Comparison of ENCODE assay signal across 10 mouse cellular contexts in genomic region chr15:99055040-99055439, GRCm38 (mm10). TPM values are rescaled to one million over a fixed set of nuclear protein-coding genes. Genes with fewer than 3 reads are reported as not detected.
A peak's percentile ranks its signal among the peaks of the same experiment; 100 is the strongest.
DNase-seq lines count a peak whose midpoint lies in the region; ATAC-seq lines count a peak whose summit lies in the region.
"Had no signal": no experiment of that assay in that cellular context is flagged by ENCODE, and none has a peak within 500 bp of the region (broad histone marks: within the 10 kb centered on the region; RNA-seq: fewer than 3 reads in every experiment).

Gene Prph, plus strand, starts transcription at chr15:99055174.

- H3K27me3 ChIP-seq in kidney, embryonic 15.5 days: peaks cover 86% of the 10 kb centered on the region
- peaks cover 80% of the 10 kb centered on the region for H3K27me3 ChIP-seq in embryonic facial prominence, embryonic 12.5 days
- H3K27me3 ChIP-seq in hindbrain, embryonic 16.5 days (replicated peaks; ENCODE audit: control insufficient read depth, insufficient read depth, low read length): peaks cover 52% of the 10 kb centered on the region
- peaks cover 70% of the 10 kb centered on the region for H3K27me3 ChIP-seq in midbrain, embryonic 15.5 days (replicated peaks)
- H3K27me3 ChIP-seq: Patski had no signal

- no peak for ATAC-seq in kidney, embryonic 15.5 days (replicated peaks; ENCODE audit: low FRiP score)
- no peak for ATAC-seq in embryonic facial prominence, embryonic 12.5 days (ENCODE audit: insufficient number of reproducible peaks, insufficient read depth, low FRiP score, low TSS enrichment)
- ATAC-seq in hindbrain, embryonic 16.5 days: 0 out of 2 replicates have a peak, but pooled peaks have one; percentile 38
- ATAC-seq in midbrain, embryonic 15.5 days (replicated peaks): no peak
- ATAC-seq in granulocyte monocyte progenitor cell, adult 5-6 weeks (replicated peaks; ENCODE audit: poor library complexity, severe bottlenecking): no peak
- ATAC-seq: Patski had no signal

- H3K4me3 ChIP-seq in kidney, embryonic 15.5 days (replicated peaks): peak within 1 kb of the TSS; percentile 37
- peak within 1 kb of the TSS; percentile 38 for H3K4me3 ChIP-seq in embryonic facial prominence, embryonic 12.5 days
- H3K4me3 ChIP-seq in hindbrain, embryonic 16.5 days (ENCODE audit: low read length): peak within 1 kb of the TSS; percentile 41
- H3K4me3 ChIP-seq in midbrain, embryonic 15.5 days: peak within 1 kb of the TSS; percentile 31

- H3K9ac ChIP-seq in kidney, embryonic 15.5 days: peak within 1 kb of the TSS; percentile 22; the same call in 1 of the 2 replicates
- H3K9ac ChIP-seq in embryonic facial prominence, embryonic 12.5 days: peak within 1 kb of the TSS; percentile 45
- H3K9ac ChIP-seq in hindbrain, embryonic 16.5 days (ENCODE audit: low read depth, low read length): peak within 1 kb of the TSS; percentile 54; the same call in 1 of the 2 replicates
- 0 out of 2 replicates have a peak within 1 kb of the TSS, but pooled peaks have one; percentile 7 for H3K9ac ChIP-seq in midbrain, embryonic 15.5 days

- no peaks in the 10 kb centered on the region for H3K9me3 ChIP-seq in kidney, embryonic 15.5 days (replicated peaks)
- H3K9me3 ChIP-seq in embryonic facial prominence, embryonic 12.5 days: no peaks in the 10 kb centered on the region
- no peaks in the 10 kb centered on the region for H3K9me3 ChIP-seq in hindbrain, embryonic 16.5 days (ENCODE audit: control insufficient read depth, low read length)
- H3K9me3 ChIP-seq in midbrain, embryonic 15.5 days: no peaks in the 10 kb centered on the region

- H3K27ac ChIP-seq in kidney, embryonic 15.5 days: no peak within 1 kb of the TSS
- H3K27ac ChIP-seq in embryonic facial prominence, embryonic 12.5 days: no peak within 1 kb of the TSS
- H3K27ac ChIP-seq in hindbrain, embryonic 16.5 days (ENCODE audit: low read depth, low read length): no peak within 1 kb of the TSS
- H3K27ac ChIP-seq in midbrain, embryonic 15.5 days: no peak within 1 kb of the TSS

- H3K4me1 ChIP-seq in kidney, embryonic 15.5 days: peaks cover 41% of the 10 kb centered on the region
- peaks cover 21% of the 10 kb centered on the region for H3K4me1 ChIP-seq in embryonic facial prominence, embryonic 12.5 days
- peaks cover 24% of the 10 kb centered on the region for H3K4me1 ChIP-seq in hindbrain, embryonic 16.5 days (ENCODE audit: control insufficient read depth, insufficient read depth, low read depth, low read length)
- H3K4me1 ChIP-seq in midbrain, embryonic 15.5 days: peaks cover 29% of the 10 kb centered on the region

- no peak for DNase-seq in kidney, adult 11 months
- no peak for DNase-seq in urinary bladder, postnatal 25 days (ENCODE audit: low spot score)
- no peak for DNase-seq in layer of hippocampus, postnatal 10 days (ENCODE audit: low spot score in 2 of 2)
- DNase-seq: layer of hippocampus, adult 9-11 months had no signal

- under 1% methylated on average over 27 of the region's 30 CpGs for WGBS in kidney, embryonic 15.5 days
- WGBS in embryonic facial prominence, embryonic 12.5 days: 3% methylated on average over 30 of the region's 30 CpGs
- WGBS in hindbrain, embryonic 16.5 days: under 1% methylated on average over 24 of the region's 30 CpGs
- 4% methylated on average over 30 of the region's 30 CpGs for WGBS in midbrain, embryonic 15.5 days

- no peaks in the 10 kb centered on the region for H3K36me3 ChIP-seq in kidney, embryonic 15.5 days
- H3K36me3 ChIP-seq in embryonic facial prominence, embryonic 12.5 days: no peaks in the 10 kb centered on the region
- no peaks in the 10 kb centered on the region for H3K36me3 ChIP-seq in hindbrain, embryonic 16.5 days (ENCODE audit: control insufficient read depth, insufficient read depth, low read length)
- no peaks in the 10 kb centered on the region for H3K36me3 ChIP-seq in midbrain, embryonic 15.5 days (replicated peaks)

- H3K4me2 ChIP-seq in kidney, embryonic 15.5 days: peak within 1 kb of the TSS; percentile 58
- peak within 1 kb of the TSS; percentile 65 for H3K4me2 ChIP-seq in embryonic facial prominence, embryonic 12.5 days (replicated peaks)
- peak within 1 kb of the TSS; percentile 82 for H3K4me2 ChIP-seq in hindbrain, embryonic 16.5 days (ENCODE audit: low read length)
- peak within 1 kb of the TSS; percentile 60 for H3K4me2 ChIP-seq in midbrain, embryonic 15.5 days

RNA-seq across cellular contexts. Expression of gene Prph, which starts in this region (rescaled TPM):
- polyA plus RNA-seq in kidney, embryonic 15.5 days (2015; fragmentation: Nextera tagmentation; extraction: Ambion mirVana): 5.9 and 12.6 TPM in 2 replicates
- 35.6 and 50.9 TPM in 2 replicates for polyA plus RNA-seq in embryonic facial prominence, embryonic 12.5 days (2016; fragmentation: Nextera tagmentation; extraction: Ambion mirVana)
- 52.8 and 81.8 TPM in 2 replicates for polyA plus RNA-seq in hindbrain, embryonic 16.5 days (2015; fragmentation: Nextera tagmentation; extraction: Ambion mirVana)
- polyA plus RNA-seq in midbrain, embryonic 15.5 days (2015; fragmentation: Nextera tagmentation; extraction: Ambion mirVana): 5.7 and 10.3 TPM in 2 replicates
- total RNA-seq in granulocyte monocyte progenitor cell, adult 5-6 weeks (2014; fragmentation: Nextera tagmentation): not detected in 2 replicates
- total RNA-seq in granulocyte monocyte progenitor cell, adult 5-6 weeks (2017): not detected in 2 replicates
- 10 to 100 TPM in 1 of 2 experiments, 1 to 10 TPM in 1; 9.1 to 13.2 TPM for total RNA-seq in layer of hippocampus, postnatal 10 days (2021)

Comparison
In these comparisons a context has a peak if more than half of its experiments do, and no peak if none do; other contexts are left out.
1. RNA of gene Prph (total RNA-seq): 9.1 to 13.2 TPM in layer of hippocampus, postnatal 10 days; not detected in granulocyte monocyte progenitor cell, adult 5-6 weeks; every median in the first group is over 10 times any median in the second.
2. Peak in every context shown above with its lines, with median percentiles within 50 percentile points of each other: H3K4me2 ChIP-seq, H3K4me3 ChIP-seq and H3K9ac ChIP-seq.